Mouse (Mus musculus) CD4-positive, CD25-positive, alpha-beta regulatory T cell (primary cell): Measurements from ENCODE around the gene Mybpc2. TPM values are rescaled to one million over a fixed set of nuclear protein-coding genes. Genes with fewer than 3 reads are reported as not detected.

ENCODE experiments used
- polyA plus RNA-seq: library from polyadenylated mRNA; unstranded; fragments of 100-300 nt; shearing (Covaris generic); gene quantifications from one replicate; pipeline ENCODE4 v1.2.1, GENCODE M21; 2017

Gene Mybpc2
- polyA plus RNA-seq, result not detected

GRCm38 (mm10) chr7:44524502-44524901, at the start of gene Mybpc2:
Mybpc2 (minus strand) TSS chr7:44524656.

GRCm38 (mm10) chr7:44572213-44572701, 47.8 kb upstream of the Mybpc2 start, which contains the start of gene Napsa:
Napsa (plus strand) TSS chr7:44572380.

GRCm38 (mm10) chr7:44553826-44554225, 29.4 kb upstream of the Mybpc2 start, which contains the start of gene Nr1h2:
Nr1h2 (minus strand) TSS chr7:44553951.

GRCm38 (mm10) chr7:44548497-44549087, 24.1 kb upstream of the Mybpc2 start, which contains the start of gene Pold1:
Pold1 (minus strand) TSS chr7:44548849.

GRCm38 (mm10) chr7:44531946-44532732, 7.7 kb upstream of the Mybpc2 start, which contains the start of gene Spib:
Spib (minus strand) TSS chr7:44532071.

GRCm38 (mm10) chr7:44495992-44496770, 28.3 kb downstream of the Mybpc2 start, which contains the start of the genes Emc10 and Fam71e1:
Emc10 (minus strand) TSS chr7:44496529.
Fam71e1 (plus strand) TSS chr7:44496581.

GRCm38 (mm10) chr7:44467811-44468411, 56.5 kb downstream of the Mybpc2 start, which contains the start of gene Josd2:
Josd2 (plus strand) TSS chr7:44467980.

GRCm38 (mm10) chr7:44465111-44465510, 59.3 kb downstream of the Mybpc2 start, which contains the start of gene Aspdh:
Aspdh (plus strand) TSS chr7:44465391.

Other genes starting within 250 kb of the Mybpc2 start
- 0.31 TPM for gene Clec11a, start 217.8 kb downstream of the Mybpc2 start, polyA plus RNA-seq
- 0.16 TPM for gene Shank1, start 214.4 kb downstream of the Mybpc2 start, polyA plus RNA-seq
- 0.28 TPM for gene Syt3, start 140.6 kb downstream of the Mybpc2 start, polyA plus RNA-seq
- gene 1700008O03Rik, start 138.8 kb downstream of the Mybpc2 start, polyA plus RNA-seq, result 0.71 TPM
- gene Lrrc4b, start 95.6 kb downstream of the Mybpc2 start, polyA plus RNA-seq, result not detected
- 0.28 TPM for gene Aspdh, start 59.3 kb downstream of the Mybpc2 start, polyA plus RNA-seq
- 111 TPM for gene Josd2, start 56.7 kb downstream of the Mybpc2 start, polyA plus RNA-seq
- gene Emc10, start 28.1 kb downstream of the Mybpc2 start, polyA plus RNA-seq, result 188 TPM
- gene Fam71e1, start 28.1 kb downstream of the Mybpc2 start, polyA plus RNA-seq, result 3.4 TPM
- gene Spib, start 7.4 kb upstream of the Mybpc2 start, polyA plus RNA-seq, result 0.87 TPM
- 58.9 TPM for gene Pold1, start 24.2 kb upstream of the Mybpc2 start, polyA plus RNA-seq
- 143 TPM for gene Nr1h2, start 29.3 kb upstream of the Mybpc2 start, polyA plus RNA-seq
- gene Napsa, start 47.7 kb upstream of the Mybpc2 start, polyA plus RNA-seq, result 1.3 TPM
- not detected for gene Kcnc3, start 66.0 kb upstream of the Mybpc2 start, polyA plus RNA-seq
- gene Myh14, start 146.2 kb upstream of the Mybpc2 start, polyA plus RNA-seq, result not detected
- gene Izumo2, start 184.1 kb upstream of the Mybpc2 start, polyA plus RNA-seq, result not detected
- gene Vrk3, start 223.8 kb upstream of the Mybpc2 start, polyA plus RNA-seq, result 106 TPM
- 0.71 TPM for gene Zfp473, start 226.4 kb upstream of the Mybpc2 start, polyA plus RNA-seq